Mouse (Mus musculus): Measurements from ENCODE around the gene Zfp773.
"Not testable (repeated sequence)": the region's sequence is repeated elsewhere in the genome, so short reads cannot be mapped to it uniquely, and the experiment has no call there.

The Zfp773 gene

DNA sequence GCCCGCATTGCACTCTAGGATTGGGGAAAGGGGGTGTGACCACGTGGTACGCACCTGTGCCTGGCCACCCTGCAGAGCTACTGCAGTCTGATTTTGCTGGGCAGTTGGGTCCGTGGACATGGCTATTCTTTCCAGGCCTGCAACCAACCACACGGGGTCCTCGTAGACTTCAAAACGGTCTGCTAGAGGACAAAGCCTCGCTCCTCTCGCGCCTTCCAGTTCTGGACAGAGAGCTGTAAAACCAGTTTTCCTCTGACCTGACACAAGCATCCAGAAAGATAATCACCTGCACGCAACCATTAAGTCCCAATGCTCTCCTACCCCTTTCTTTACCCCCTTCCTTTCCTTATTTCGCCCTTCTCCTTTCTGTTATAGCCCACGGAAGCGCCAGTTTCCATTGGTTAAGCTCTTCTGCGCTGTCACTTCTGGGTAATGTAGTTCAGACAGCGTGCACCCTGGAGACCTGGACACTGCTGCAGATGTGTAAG, at the start of gene Zfp773:
Gene Zfp773, minus strand, starts transcription at position 377 of the 488 bp plus-strand sequence.
- DNase-seq (ENCODE audit: low spot score in 2 of 2): no peak

- no peak for DNase-seq (ENCODE audit: low spot score in 2 of 2)
Observed at GRCm38 (mm10) chr7:7185897-7186296, 49.3 kb upstream of the Zfp773 start.

GRCm38 (mm10) chr7:7171227-7172147, 34.9 kb upstream of the Zfp773 start, which contains the start of gene Zfp418:
Gene Zfp418 (plus strand): TSS chr7:7171330.
- DNase-seq (ENCODE audit: low spot score in 2 of 2): peak in 1 of 2 experiments; percentile 35

GRCm38 (mm10) chr7:7145991-7146608, 9.5 kb upstream of the Zfp773 start:
- DNase-seq (ENCODE audit: low spot score in 2 of 2): no peak

- DNase-seq (ENCODE audit: low spot score in 2 of 2): no peak
Observed at GRCm38 (mm10) chr7:7144215-7144614, 7.7 kb upstream of the Zfp773 start.

- no peak for DNase-seq (ENCODE audit: low spot score in 2 of 2)
Observed at GRCm38 (mm10) chr7:7132751-7133150, 3.8 kb downstream of the Zfp773 start.

DNA sequence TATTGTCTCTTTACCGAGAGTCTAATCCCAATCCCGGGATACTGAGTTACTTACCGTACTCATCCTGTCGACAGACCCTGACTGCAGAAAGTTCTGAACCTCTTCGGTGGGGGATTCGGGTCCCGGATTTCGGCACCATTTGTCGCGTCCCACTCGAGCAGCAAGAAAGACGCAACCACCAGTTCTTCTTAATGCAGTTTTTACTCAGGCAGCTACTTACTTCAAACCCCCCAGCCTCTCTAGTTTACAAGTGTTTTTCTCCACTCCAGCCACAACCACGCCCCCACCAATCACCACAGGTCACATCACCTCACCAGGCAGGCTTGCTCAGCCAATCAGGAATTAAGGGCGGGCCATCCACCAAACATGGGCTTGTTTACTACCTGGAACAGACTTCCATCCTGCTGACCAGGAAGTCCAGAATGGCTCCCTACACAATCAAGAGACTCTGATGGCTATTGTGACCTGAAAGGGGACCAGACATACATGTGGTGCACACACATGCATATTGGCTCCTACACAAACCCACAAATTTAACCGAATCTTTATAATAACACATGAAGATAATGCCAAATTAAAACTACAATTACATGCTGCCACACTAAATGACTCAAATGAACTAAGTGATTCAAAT, 5.9 kb downstream of the Zfp773 start:
- DNase-seq (ENCODE audit: low spot score in 2 of 2): not testable (repeated sequence)

GRCm38 (mm10) chr7:7121602-7121980, 15.0 kb downstream of the Zfp773 start:
- DNase-seq (ENCODE audit: low spot score in 2 of 2): no peak

DNA sequence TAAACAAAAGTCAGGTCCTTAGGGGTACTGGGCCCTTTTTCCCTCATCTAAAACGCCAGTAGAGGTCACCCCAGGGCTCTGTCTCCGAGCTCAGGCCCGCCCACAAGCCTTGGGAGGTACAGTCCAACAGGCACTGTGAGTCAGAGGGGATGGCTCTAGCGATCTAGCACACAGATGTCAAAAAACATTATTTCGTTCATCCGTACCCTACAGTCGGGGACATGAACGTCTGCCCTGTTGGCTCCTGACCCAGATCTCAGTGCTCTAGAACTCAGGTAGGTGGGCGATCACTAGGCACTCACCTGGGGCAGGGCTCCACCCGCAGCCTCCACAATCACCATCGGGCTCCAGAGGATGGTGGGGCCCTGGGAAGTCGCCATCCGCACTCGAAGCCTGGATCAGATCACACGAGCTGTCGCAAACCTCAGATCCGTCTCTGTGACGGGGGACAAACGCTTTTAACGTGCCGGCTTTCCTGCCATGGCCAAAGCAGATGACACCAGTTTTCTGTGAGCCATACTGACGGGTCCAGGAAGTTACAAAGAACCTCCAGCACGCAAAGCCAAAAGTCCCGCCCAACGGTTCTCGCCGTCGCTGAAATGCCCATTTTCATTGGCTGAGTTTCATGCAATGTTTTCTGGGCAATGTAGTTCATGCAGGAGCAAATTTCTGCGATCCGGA, 15.5 kb downstream of the Zfp773 start, which contains the start of gene Zfp954:
Gene Zfp954, minus strand, starts transcription at position 568 of the 681 bp plus-strand sequence.
- peak; percentile 72 to 81 for DNase-seq (ENCODE audit: low spot score in 2 of 2)

- DNase-seq (ENCODE audit: low spot score in 2 of 2): no peak
Observed at GRCm38 (mm10) chr7:7118441-7118840, 18.1 kb downstream of the Zfp773 start.

- DNase-seq (ENCODE audit: low spot score in 2 of 2): no peak
Observed at GRCm38 (mm10) chr7:7108501-7108900, 28.1 kb downstream of the Zfp773 start.

Data from urinary bladder, postnatal 4 days (tissue).